In the genomic region with DNA sequence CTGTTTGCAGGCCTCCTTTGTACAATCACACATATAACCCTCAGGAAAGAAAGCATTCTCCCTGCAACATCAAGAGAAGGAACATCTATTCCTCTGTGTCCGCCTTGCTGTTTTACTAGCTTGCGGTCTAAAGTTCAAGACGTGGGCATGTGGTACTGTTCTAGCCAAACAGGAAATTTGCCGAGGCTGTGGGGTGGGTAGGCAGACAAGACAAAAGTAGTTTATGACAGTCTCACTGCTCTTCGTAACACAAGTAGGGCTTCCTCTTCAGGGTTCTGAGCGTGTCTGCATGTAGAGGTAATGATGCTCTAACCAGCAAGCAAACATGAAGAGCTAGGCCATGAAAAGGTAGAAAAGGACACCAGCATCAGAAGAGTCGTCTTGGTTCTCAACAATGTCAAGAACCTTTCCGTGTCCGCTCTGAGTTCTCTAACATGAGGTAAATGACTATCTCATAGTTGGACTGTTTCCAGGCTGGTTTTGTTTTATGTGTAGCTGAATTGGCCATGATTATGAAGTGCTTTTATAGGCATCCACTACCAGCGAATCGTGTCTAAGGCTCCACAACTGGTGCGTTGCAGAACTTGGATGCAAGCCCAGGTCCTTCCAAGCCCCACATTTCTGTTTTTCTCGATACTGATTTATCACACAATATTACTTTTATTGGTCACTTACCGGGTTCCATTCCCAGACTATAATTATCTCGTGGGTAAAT, we compare ENCODE assay signal across 14 mouse cellular contexts. TPM values are rescaled to one million over a fixed set of nuclear protein-coding genes. Genes with fewer than 3 reads are reported as not detected.
DNase-seq lines count a peak whose midpoint lies in the region; ATAC-seq and TF ChIP-seq lines count a peak whose summit lies in the region.
"Had no signal": no experiment of that assay in that cellular context is flagged by ENCODE, and none has a peak within 500 bp of the region (broad histone marks: within the 10 kb centered on the region; RNA-seq: fewer than 3 reads in every experiment).

No protein-coding gene starts in this region.

- H3K27ac ChIP-seq in limb, embryonic 13.5 days: peak overlapping the region; percentile 53; the same call in 1 of the 2 replicates
- no peak overlapping the region for H3K27ac ChIP-seq in stomach, postnatal 0 days (replicated peaks)
- H3K27ac ChIP-seq in forebrain, embryonic 11.5 days (ENCODE audit: low read depth, low read length): no peak overlapping the region
- H3K27ac ChIP-seq: hindbrain, embryonic 10.5 days; stomach, embryonic 15.5 days had no signal

- no peak for TF ChIP-seq EP300 in stomach, postnatal 0 days (optimal IDR thresholded peaks at IDR 0.05)

- H3K9ac ChIP-seq in limb, embryonic 13.5 days: no peak overlapping the region
- H3K9ac ChIP-seq in stomach, postnatal 0 days (ENCODE audit: low read length): no peak overlapping the region
- H3K9ac ChIP-seq in forebrain, embryonic 11.5 days (ENCODE audit: low read length): no peak overlapping the region
- H3K9ac ChIP-seq: heart, embryonic 12.5 days; stomach, embryonic 15.5 days had no signal

- peak; percentile 40 for DNase-seq in right cerebral cortex, postnatal 10 days (ENCODE audit: low spot score in 2 of 2)
- DNase-seq in right cerebral cortex, adult 18-20 months: no peak
- DNase-seq in T-cell, adult 2 months (ENCODE audit: low spot score): peak; percentile 91
- DNase-seq in thymus, postnatal 10 days (ENCODE audit: low spot score in 2 of 2): peak; percentile 48 to 52
- DNase-seq in frontal cortex, postnatal 36 days (ENCODE audit: low spot score in 2 of 2): no peak
- no peak for DNase-seq in stomach, postnatal 0 days (ENCODE audit: low spot score)
- DNase-seq in forebrain, embryonic 11.5 days (ENCODE audit: low spot score): no peak

- H3K4me1 ChIP-seq in limb, embryonic 13.5 days: peaks cover 15% of the 10 kb centered on the region
- H3K4me1 ChIP-seq in stomach, postnatal 0 days (replicated peaks; ENCODE audit: control insufficient read depth, insufficient read depth): no peaks in the 10 kb centered on the region
- H3K4me1 ChIP-seq in forebrain, embryonic 11.5 days (replicated peaks; ENCODE audit: control insufficient read depth, insufficient read depth, low read length): no peaks in the 10 kb centered on the region
- H3K4me1 ChIP-seq: heart, embryonic 12.5 days; hindbrain, embryonic 10.5 days; stomach, embryonic 15.5 days had no signal

- no peaks in the 10 kb centered on the region for H3K27me3 ChIP-seq in limb, embryonic 13.5 days
- no peaks in the 10 kb centered on the region for H3K27me3 ChIP-seq in stomach, postnatal 0 days (ENCODE audit: control insufficient read depth, insufficient read depth, low read length)
- no peaks in the 10 kb centered on the region for H3K27me3 ChIP-seq in forebrain, embryonic 11.5 days (ENCODE audit: control insufficient read depth, insufficient read depth, low read length)
- H3K27me3 ChIP-seq: heart, embryonic 12.5 days; stomach, embryonic 15.5 days had no signal

- no peak overlapping the region for H3K4me2 ChIP-seq in limb, embryonic 13.5 days (replicated peaks)
- no peak overlapping the region for H3K4me2 ChIP-seq in stomach, postnatal 0 days (replicated peaks; ENCODE audit: low read depth)
- H3K4me2 ChIP-seq in forebrain, embryonic 11.5 days (ENCODE audit: low read depth, low read length, severe bottlenecking): no peak overlapping the region
- H3K4me2 ChIP-seq: heart, embryonic 12.5 days; liver, embryonic 11.5 days; stomach, embryonic 15.5 days had no signal

- TF ChIP-seq CTCF in stomach, postnatal 0 days (IDR thresholded peaks at IDR 0.05; ENCODE audit: low read depth): no peak

- H3K36me3 ChIP-seq in limb, embryonic 13.5 days: no peaks in the 10 kb centered on the region
- no peaks in the 10 kb centered on the region for H3K36me3 ChIP-seq in stomach, postnatal 0 days (ENCODE audit: control insufficient read depth, insufficient read depth, low read length)
- no peaks in the 10 kb centered on the region for H3K36me3 ChIP-seq in forebrain, embryonic 11.5 days (ENCODE audit: control insufficient read depth, insufficient read depth, low read length)
- H3K36me3 ChIP-seq: heart, embryonic 12.5 days; hindbrain, embryonic 10.5 days; stomach, embryonic 15.5 days had no signal

- H3K9me3 ChIP-seq in limb, embryonic 13.5 days: no peaks in the 10 kb centered on the region
- no peaks in the 10 kb centered on the region for H3K9me3 ChIP-seq in stomach, postnatal 0 days (ENCODE audit: control insufficient read depth, low read length)
- H3K9me3 ChIP-seq in forebrain, embryonic 11.5 days (ENCODE audit: control insufficient read depth, low read length): no peaks in the 10 kb centered on the region
- H3K9me3 ChIP-seq: heart, embryonic 12.5 days; hindbrain, embryonic 10.5 days; stomach, embryonic 15.5 days had no signal

- peak; percentile 79 for ATAC-seq in limb, embryonic 13.5 days (ENCODE audit: low FRiP score, low read depth)
- ATAC-seq in stomach, postnatal 0 days (ENCODE audit: low FRiP score, low TSS enrichment): no peak
- ATAC-seq in forebrain, embryonic 11.5 days (replicated peaks; ENCODE audit: low FRiP score): no peak

- H3K4me3 ChIP-seq in limb, embryonic 13.5 days: no peak overlapping the region
- no peak overlapping the region for H3K4me3 ChIP-seq in stomach, postnatal 0 days (ENCODE audit: low read depth, low read length)
- H3K4me3 ChIP-seq in forebrain, embryonic 11.5 days (ENCODE audit: low read depth, low read length): no peak overlapping the region
- H3K4me3 ChIP-seq: erythroblast, embryonic 14.5 days; heart, embryonic 12.5 days; hindbrain, embryonic 10.5 days; myocyte; stomach, embryonic 15.5 days had no signal

- WGBS in limb, embryonic 13.5 days: 51% methylated on average over 15 of the region's 15 CpGs
- 68% methylated on average over 15 of the region's 15 CpGs for WGBS in stomach, postnatal 0 days
- 92% methylated on average over 15 of the region's 15 CpGs for WGBS in forebrain, embryonic 11.5 days

RNA-seq across cellular contexts. Expression of gene Tgfbr2, which starts 13.9 kb away (rescaled TPM):
- 39.5 and 43.1 TPM in 2 replicates for polyA plus RNA-seq in limb, embryonic 13.5 days (2015; fragmentation: Nextera tagmentation; extraction: Ambion mirVana)
- polyA plus RNA-seq in stomach, postnatal 0 days (2015; fragmentation: Nextera tagmentation; extraction: Ambion mirVana): 16.8 and 18.5 TPM in 2 replicates
- polyA plus RNA-seq in forebrain, embryonic 11.5 days (2014; fragmentation: Nextera tagmentation; extraction: Ambion mirVana): 8.1 and 8.7 TPM in 2 replicates

Comparison
In these comparisons a context has a peak if more than half of its experiments do, and no peak if none do; other contexts are left out.
1. DNase-seq: peak in right cerebral cortex, postnatal 10 days (2 of 2), T-cell, adult 2 months (single experiment) and thymus, postnatal 10 days (2 of 2); none in right cerebral cortex, adult 18-20 months (single experiment), frontal cortex, postnatal 36 days (0 of 2), stomach, postnatal 0 days (single experiment) and forebrain, embryonic 11.5 days (single experiment).